Mouse (Mus musculus) liver, postnatal 0 days (tissue): Measurements from ENCODE around the gene 1700020L24Rik. TPM values are rescaled to one million over a fixed set of nuclear protein-coding genes. Genes with fewer than 3 reads are reported as not detected.

Experiments used
- ATAC-seq: fragments of 200-750 bp; cut with Nextera tagmentation; 2 replicates; pipeline ENCODE4 v1.8.0; 2017; ENCODE audit warnings: mild to moderate bottlenecking, moderate library complexity
- DNase-seq: peaks from one replicate; pipeline ENCODE4 v3.0.0-alpha.2; 2016
- H3K27ac ChIP-seq: fragments of 300-500 bp; sonication (generic); 2 replicates; pipeline ENCODE4 v1.5.1; 2014; ENCODE audit warnings: antibody characterized with exemption, moderate library complexity, mild to moderate bottlenecking, low read depth
- H3K27me3 ChIP-seq: fragments of 300-500 bp; sonication (generic); 2 replicates; pipeline ENCODE4 v1.6.1; 2014; ENCODE audit warnings: low read length, control low read depth, mixed read lengths; ENCODE audit not compliant: insufficient read depth
- H3K36me3 ChIP-seq: fragments of 300-500 bp; sonication (generic); replicated peaks from 2 replicates; pipeline ENCODE4 v1.6.1; 2014; ENCODE audit warnings: mild to moderate bottlenecking, control low read depth, low read length, moderate library complexity, mixed read lengths; ENCODE audit not compliant: insufficient read depth
- H3K4me1 ChIP-seq: fragments of 300-500 bp; sonication (generic); 2 replicates; pipeline ENCODE4 v1.6.1; 2014; ENCODE audit warnings: antibody characterized with exemption, mild to moderate bottlenecking, control low read depth; ENCODE audit not compliant: insufficient read depth
- H3K4me2 ChIP-seq: fragments of 300-500 bp; sonication (generic); 2 replicates; pipeline ENCODE4 v1.6.1; 2014; ENCODE audit warnings: low read depth, mild to moderate bottlenecking, low read length, moderate library complexity, mixed read lengths
- H3K4me3 ChIP-seq: fragments of 300-500 bp; sonication (generic); 2 replicates; pipeline ENCODE4 v1.5.1; 2014; ENCODE audit warnings: low read depth, low read length
- H3K9ac ChIP-seq: fragments of 300-500 bp; sonication (generic); replicated peaks from 2 replicates; pipeline ENCODE4 v1.6.1; 2014; ENCODE audit warnings: mild to moderate bottlenecking, moderate library complexity
- H3K9me3 ChIP-seq: fragments of 300-500 bp; sonication (generic); 2 replicates; pipeline ENCODE4 v1.6.1; 2016; ENCODE audit warnings: mild to moderate bottlenecking, control low read depth, low read length, mixed read lengths
- CTCF ChIP-seq: sonication (generic); IDR thresholded peaks from 2 replicates; pipeline ENCODE4 v1.5.1; 2016; ENCODE audit warnings: antibody characterized with exemption, low read depth
- EP300 ChIP-seq: IDR thresholded peaks from 2 replicates; pipeline ENCODE4 v1.6.1; 2016; ENCODE audit warnings: antibody characterized with exemption, low read depth, mild to moderate bottlenecking
- WGBS: fragments of 180-500 bp; shearing (Covaris S2); extraction: QIAGEN DNeasy Blood & Tissue Kit; methylation state at CpG from one replicate; pipeline ENCODE4 v1.1.7; 2014; ENCODE audit not compliant: insufficient replicate concordance; 5-methylcytosine and 5-hydroxymethylcytosine counted together
- polyA plus RNA-seq: library from polyadenylated mRNA; unstranded; fragments of >200 nt; fragmentation: Nextera tagmentation; extraction: Ambion mirVana; gene quantifications from 2 replicates; pipeline ENCODE4 v1.2.1, GENCODE M21; 2015

Gene 1700020L24Rik
- polyA plus RNA-seq, 1 experiment from 2014 or later: 2.6 TPM

GRCm38 (mm10) chr11:83457912-83458601 lies 20.6 kb downstream of the 1700020L24Rik start:
- H3K9me3 ChIP-seq: no peaks in the 10 kb centered on the region
- no peak for ATAC-seq
- H3K4me2 ChIP-seq: no peak overlapping the region
- 71% methylated on average over 9 of the region's 9 CpGs for WGBS
- H3K4me3 ChIP-seq: no peak overlapping the region
- H3K27ac ChIP-seq: no peak overlapping the region
- DNase-seq: no peak
- no peak overlapping the region for H3K9ac ChIP-seq
- H3K36me3 ChIP-seq: no peaks in the 10 kb centered on the region
- peaks cover 18% of the 10 kb centered on the region for H3K4me1 ChIP-seq
- no peak for TF ChIP-seq EP300
- TF ChIP-seq CTCF: no peak
- peaks cover 20% of the 10 kb centered on the region for H3K27me3 ChIP-seq

- 61% methylated on average over 10 of the region's 10 CpGs for WGBS
These were observed 24.1 kb downstream of the 1700020L24Rik start for GRCm38 (mm10) chr11:83461462-83462027.

GRCm38 (mm10) chr11:83462711-83463244 lies 25.3 kb downstream of the 1700020L24Rik start, which contains the start of gene Mmp28:
Gene Mmp28, minus strand, starts transcription at chr11:83463071.
- TF ChIP-seq CTCF (no peak), EP300 (no peak)
- Histone ChIP-seq H3K4me2 (peak within 1 kb of the TSS; percentile 96), H3K4me1 (peaks cover 9% of the 10 kb centered on the region), H3K27ac (no peak within 1 kb of the TSS), H3K27me3 (peaks cover 27% of the 10 kb centered on the region), H3K9ac (peak within 1 kb of the TSS; percentile 69), H3K4me3 (peak within 1 kb of the TSS; percentile 65), H3K36me3 (no peaks in the 10 kb centered on the region), H3K9me3 (no peaks in the 10 kb centered on the region)
- ATAC-seq: peak; percentile 80
- peak; percentile 69 for DNase-seq
- WGBS: under 1% methylated on average over 33 of the region's 42 CpGs

More at GRCm38 (mm10) chr11:83461462-83462027, 24.1 kb downstream of the 1700020L24Rik start:
- Histone ChIP-seq H3K27me3 (peaks cover 32% of the 10 kb centered on the region), H3K9ac (no peak overlapping the region), H3K9me3 (no peaks in the 10 kb centered on the region), H3K4me2 (peak overlapping the region; percentile 96; the same call in 1 of the 2 replicates), H3K36me3 (no peaks in the 10 kb centered on the region), H3K4me3 (no peak overlapping the region), H3K4me1 (peaks cover 4% of the 10 kb centered on the region; the same call in 1 of the 2 replicates), H3K27ac (no peak overlapping the region)
- no peak for TF ChIP-seq EP300
- no peak for TF ChIP-seq CTCF
- ATAC-seq (no peak), DNase-seq (no peak)

- Histone ChIP-seq H3K27me3 (peaks cover 24% of the 10 kb centered on the region), H3K27ac (no peak overlapping the region)
These were observed 28.5 kb downstream of the 1700020L24Rik start for GRCm38 (mm10) chr11:83465976-83466375.

GRCm38 (mm10) chr11:83467120-83467652 lies 29.7 kb downstream of the 1700020L24Rik start:
- ATAC-seq (no peak), DNase-seq (no peak)
- H3K9me3 ChIP-seq: no peaks in the 10 kb centered on the region
- H3K36me3 ChIP-seq: no peaks in the 10 kb centered on the region
- no peak overlapping the region for H3K9ac ChIP-seq
- H3K27ac ChIP-seq: no peak overlapping the region
- 39% methylated on average over 11 of the region's 11 CpGs for WGBS
- H3K27me3 ChIP-seq: peaks cover 20% of the 10 kb centered on the region
- no peak overlapping the region for H3K4me3 ChIP-seq
- H3K4me1 ChIP-seq: peaks cover 10% of the 10 kb centered on the region
- no peak for TF ChIP-seq CTCF
- H3K4me2 ChIP-seq: no peak overlapping the region

More at GRCm38 (mm10) chr11:83465976-83466375, 28.5 kb downstream of the 1700020L24Rik start:
- DNase-seq (no peak), ATAC-seq (no peak)
- no peak overlapping the region for H3K9ac ChIP-seq
- no peaks in the 10 kb centered on the region for H3K9me3 ChIP-seq
- H3K4me2 ChIP-seq: no peak overlapping the region
- 50% methylated on average over 2 of the region's 2 CpGs for WGBS
- no peaks in the 10 kb centered on the region for H3K36me3 ChIP-seq
- no peak for TF ChIP-seq EP300
- no peak for TF ChIP-seq CTCF
- no peak overlapping the region for H3K4me3 ChIP-seq
- H3K4me1 ChIP-seq: peaks cover 7% of the 10 kb centered on the region

GRCm38 (mm10) chr11:83468765-83469164 lies 31.3 kb downstream of the 1700020L24Rik start:
- no peak for ATAC-seq
- H3K36me3 ChIP-seq: no peaks in the 10 kb centered on the region
- no peak overlapping the region for H3K27ac ChIP-seq
- no peak overlapping the region for H3K4me2 ChIP-seq
- peaks cover 11% of the 10 kb centered on the region for H3K4me1 ChIP-seq
- H3K27me3 ChIP-seq: peaks cover 6% of the 10 kb centered on the region; the same call in 1 of the 2 replicates
- TF ChIP-seq CTCF (no peak), EP300 (no peak)
- no peak for DNase-seq
- 91% methylated on average over 3 of the region's 3 CpGs for WGBS
- H3K4me3 ChIP-seq: no peak overlapping the region
- H3K9me3 ChIP-seq: no peaks in the 10 kb centered on the region
- H3K9ac ChIP-seq: no peak overlapping the region
